Mouse (Mus musculus): ENCODE measurements around the gene Dync1i2.

GRCm38 (mm10) chr2:71254836-71255235 lies 43.3 kb downstream of the Dync1i2 start:
- TF ChIP-seq EP300 (IDR thresholded peaks at IDR 0.05; ENCODE audit: low read depth) (no peak), CTCF (IDR thresholded peaks at IDR 0.05; ENCODE audit: low read depth) (no peak)
